Mouse (Mus musculus) erythroid progenitor cell, adult 5-6 weeks (primary cell): ENCODE measurements around the gene Slc47a1. TPM values are rescaled to one million over a fixed set of nuclear protein-coding genes. Genes with fewer than 3 reads are reported as not detected.

ENCODE experiments used
- ATAC-seq: replicated peaks from 2 replicates; pipeline ENCODE4 v1.8.0; 2016; ENCODE audit warnings: moderate number of reproducible peaks, mild to moderate bottlenecking, moderate TSS enrichment, inconsistent platforms; ENCODE audit not compliant: poor library complexity, low FRiP score, severe bottlenecking
- total RNA-seq, 2 experiments: library from RNA; stranded (forward) in 1 of 2; stranded (reverse) in 1 of 2; fragments of 150-400 nt in 1 of 2; fragments of 186-747, 209-891 nt in 1 of 2; gene quantifications; 2 replicates each; pipeline versions ENCODE4 v1.2.3 to v1.2.4; 2015 to 2017; ENCODE audit warnings: low replicate concordance in 2 of 2

The Slc47a1 gene
- total RNA-seq, 2 experiments from 2014 or later = not detected

GRCm38 (mm10) chr11:61385725-61386124, 7.6 kb upstream of the Slc47a1 start:
- no peak for ATAC-seq

DNA sequence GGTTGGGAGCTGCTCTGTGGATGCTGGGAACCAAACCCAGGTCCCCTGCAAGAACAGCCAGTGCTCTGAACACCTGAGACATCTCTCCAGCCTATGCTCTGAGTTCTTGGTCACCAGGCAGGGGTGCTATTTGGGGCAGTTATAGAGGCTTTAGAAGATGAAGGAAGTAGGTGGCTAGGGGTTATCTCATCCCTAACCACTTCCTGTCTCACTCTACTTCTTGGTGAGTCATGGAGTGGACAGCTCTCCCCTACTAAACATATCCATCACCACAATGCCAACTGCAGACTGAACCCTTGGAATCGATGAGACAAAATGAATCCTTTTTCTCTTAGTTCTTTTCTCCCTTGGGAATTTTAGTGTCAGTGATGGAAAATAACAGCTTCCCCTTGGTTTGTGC, 3.1 kb upstream of the Slc47a1 start:
- no peak for ATAC-seq

GRCm38 (mm10) chr11:61378651-61379050, 506 bp upstream of the Slc47a1 start:
- no peak for ATAC-seq

DNA sequence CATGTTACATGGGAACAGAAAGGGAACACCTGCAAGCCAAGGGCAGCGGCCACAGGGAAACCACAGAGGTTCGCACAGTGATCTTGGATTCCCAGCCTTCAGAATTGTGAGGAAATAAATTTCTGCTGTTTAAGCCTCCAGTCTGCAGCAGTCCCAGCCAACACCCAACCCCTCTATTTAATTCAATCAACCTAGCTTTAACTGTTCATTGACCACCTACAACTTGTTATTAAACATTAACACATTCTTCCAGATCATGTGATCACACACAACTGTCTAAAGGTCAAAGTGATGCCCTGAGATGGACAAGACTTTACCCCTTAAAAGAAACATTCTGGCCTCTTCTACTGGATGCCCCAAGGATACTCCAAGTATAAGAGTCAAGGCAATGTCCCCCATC, 9.5 kb downstream of the Slc47a1 start:
- ATAC-seq = no peak

DNA sequence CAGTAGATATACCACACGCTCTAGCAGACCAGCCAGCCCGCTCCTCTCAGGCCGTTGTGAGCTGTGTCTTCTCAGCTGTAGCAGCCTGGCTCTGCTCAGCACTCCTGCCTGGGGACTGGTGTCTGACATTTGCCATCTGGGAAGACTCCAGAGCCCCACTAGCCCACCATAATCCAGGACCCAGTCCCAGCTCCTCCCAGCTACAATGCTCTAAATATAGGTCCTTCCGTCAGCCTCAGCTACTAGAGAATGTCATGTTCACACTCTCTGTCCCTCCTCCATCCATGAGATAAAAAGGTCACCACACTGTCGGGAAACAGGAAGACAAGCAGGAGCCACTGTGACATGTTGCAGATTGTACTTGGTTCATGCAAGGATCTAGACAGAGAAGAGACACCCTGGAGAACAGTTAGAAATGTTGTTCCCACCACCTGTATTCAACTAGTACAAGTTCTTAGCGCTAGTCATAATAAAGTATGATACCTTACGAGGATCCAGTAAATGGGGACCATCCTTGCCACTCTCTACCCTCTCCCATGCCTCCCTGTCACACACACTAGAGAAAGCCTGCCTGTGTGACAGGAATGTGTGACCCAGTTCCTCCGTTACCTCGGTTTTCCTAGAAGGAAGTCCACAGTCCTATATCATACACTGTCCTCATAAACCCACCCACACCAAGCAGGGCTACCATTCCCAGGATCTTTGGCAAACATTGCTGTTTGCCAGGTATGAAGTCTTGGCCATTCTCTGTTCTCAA, 11.4 kb downstream of the Slc47a1 start:
- ATAC-seq = no peak

DNA sequence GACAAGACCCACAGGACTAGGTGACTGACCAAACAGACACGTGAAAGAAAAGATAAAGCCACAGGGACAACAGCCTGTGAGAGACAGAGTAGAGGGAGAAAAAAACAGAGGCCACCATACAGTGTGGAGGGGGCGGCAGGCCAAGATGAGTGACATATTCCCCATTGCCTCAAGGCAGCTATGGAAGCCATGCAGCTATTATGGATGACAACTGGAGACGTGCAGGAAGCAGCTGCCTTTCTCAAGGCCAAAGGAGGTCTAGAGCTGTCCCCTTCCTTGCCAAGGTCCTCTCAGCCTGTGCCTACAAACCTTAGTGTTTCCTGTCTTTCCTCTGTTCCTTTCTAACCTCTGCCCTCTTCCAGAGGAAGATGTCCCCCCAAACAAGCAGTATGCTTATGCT, 12.2 kb downstream of the Slc47a1 start:
- ATAC-seq = no peak

DNA sequence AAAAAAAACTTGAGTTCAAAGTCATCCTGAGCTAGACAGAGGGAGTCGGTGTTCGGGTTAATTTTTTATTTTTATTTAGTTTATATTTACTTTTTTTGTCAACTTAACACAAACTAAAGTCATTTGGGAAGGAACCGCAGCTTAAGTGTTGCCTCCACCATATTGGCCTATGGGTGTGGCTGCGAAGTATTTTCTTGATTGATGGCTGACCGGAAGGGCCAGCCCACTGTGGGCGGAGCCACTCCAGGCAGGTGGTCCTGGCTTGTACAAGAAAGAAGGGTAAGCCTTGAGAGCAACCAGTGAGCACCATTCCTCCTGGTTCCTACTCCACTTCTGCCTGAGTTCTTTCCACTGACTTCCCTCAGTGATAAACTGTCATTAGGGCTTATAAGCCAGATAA, 14.0 kb downstream of the Slc47a1 start:
- ATAC-seq = no peak

DNA sequence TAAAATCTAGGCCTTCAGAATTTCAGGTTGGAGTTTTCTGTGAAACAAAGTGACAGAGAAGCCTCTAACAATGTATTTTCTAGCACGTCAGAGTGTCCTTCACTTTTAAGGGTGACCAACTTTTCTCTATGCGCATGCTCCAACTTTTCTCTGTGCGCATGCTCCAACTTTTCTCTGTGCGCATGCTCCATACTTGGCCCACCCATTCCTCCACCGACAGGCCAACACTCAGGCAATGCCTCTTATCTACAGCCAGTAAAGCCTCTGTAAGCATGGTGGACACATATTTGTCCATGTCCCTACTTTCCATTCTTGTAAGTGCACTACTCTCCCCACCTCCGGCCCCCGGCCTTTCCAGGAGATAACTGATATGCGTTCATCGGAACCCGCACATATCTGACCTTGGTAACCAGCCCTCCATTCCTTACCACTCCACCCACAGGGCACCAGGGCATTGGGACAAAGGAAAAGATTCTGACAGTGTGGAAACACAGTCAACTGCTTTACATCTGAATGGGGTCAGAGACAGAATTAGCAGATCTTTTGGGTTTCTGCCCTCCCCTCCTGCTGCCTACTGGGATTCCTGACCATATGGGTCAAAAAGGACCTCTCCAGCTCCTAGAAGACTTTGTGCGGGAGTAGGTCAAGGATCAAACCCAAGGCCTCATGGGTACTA, 16.5 kb downstream of the Slc47a1 start:
- no peak for ATAC-seq

DNA sequence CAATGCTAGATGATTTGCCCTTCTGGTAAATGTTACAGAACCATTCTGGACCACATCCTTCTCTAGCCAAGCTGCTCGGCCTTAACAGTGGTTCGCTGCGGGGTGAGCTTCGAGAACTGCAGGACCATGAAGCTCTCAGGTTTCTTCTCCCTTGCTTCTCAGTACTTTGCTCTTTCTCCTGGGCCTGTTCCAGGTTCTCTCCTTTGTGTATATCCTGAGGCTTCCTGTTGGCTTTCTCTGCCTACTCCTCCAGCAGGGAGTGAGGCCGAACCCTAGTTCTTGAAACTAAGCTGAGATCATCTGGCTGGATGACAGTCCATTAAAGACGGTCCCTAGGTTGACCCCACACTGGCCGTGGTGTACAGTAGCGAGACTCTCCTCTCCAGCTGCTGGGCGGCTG, 21.5 kb downstream of the Slc47a1 start:
- no peak for ATAC-seq

DNA sequence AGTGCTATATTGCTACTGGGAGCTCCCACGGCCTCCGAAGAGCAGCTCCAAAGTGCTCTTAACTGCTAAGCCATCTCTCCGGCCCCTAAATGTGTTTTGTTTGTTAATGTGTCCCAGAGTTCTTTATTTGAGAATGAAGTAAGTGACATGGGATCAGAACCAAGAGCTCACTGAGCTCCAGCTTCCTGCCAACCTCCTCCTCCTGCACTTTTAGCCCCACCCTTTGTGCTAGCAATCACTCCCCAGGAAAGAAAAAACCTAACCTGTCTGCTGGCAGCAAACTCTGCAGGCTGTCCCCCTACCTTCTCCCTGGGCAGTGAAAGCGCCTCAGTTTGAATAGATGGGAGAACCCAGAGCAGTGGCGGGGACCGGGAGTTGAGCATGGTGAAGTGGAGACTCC, 22.0 kb downstream of the Slc47a1 start:
- ATAC-seq = no peak

DNA sequence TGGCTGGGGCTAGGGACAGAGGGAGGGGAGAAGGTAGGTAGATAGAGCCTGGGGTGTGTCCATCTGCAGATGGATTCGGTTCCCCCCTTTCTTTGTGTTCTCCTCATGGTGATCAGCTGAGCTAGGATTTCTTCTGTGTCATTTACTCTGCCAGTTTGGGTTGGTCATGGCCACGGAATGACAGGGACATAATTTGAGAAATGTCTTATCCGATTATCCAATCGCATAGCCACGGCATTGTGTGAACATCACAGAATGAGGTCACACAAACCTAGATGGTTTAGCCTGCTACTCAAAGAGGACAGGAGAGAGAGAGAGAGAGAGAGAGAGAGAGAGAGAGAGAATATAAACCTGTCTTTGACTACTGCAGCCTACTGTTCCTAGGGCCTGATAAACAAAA, 22.8 kb downstream of the Slc47a1 start:
- no peak for ATAC-seq

DNA sequence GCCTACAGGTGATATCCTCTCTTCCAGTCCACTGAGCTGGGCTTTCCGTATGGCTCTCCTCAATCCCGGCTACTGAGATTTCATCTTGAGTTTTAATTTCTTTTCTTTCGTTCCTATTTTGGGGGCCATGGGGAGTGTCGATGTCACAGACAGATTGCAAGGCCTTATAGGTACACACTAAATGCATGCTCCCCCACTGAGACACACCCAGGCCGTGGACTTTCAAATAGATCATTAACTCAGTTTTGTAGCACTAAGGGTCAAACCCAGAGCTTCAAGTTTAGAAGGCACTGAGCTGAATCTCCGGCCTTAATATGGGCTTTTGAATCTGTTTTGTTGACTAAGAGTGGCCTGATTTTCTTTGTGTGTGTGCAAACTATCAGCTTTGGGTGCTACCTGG, 23.8 kb downstream of the Slc47a1 start:
- ATAC-seq = no peak

- ATAC-seq = no peak
Measured at GRCm38 (mm10) chr11:61353038-61353437, 25.1 kb downstream of the Slc47a1 start.

DNA sequence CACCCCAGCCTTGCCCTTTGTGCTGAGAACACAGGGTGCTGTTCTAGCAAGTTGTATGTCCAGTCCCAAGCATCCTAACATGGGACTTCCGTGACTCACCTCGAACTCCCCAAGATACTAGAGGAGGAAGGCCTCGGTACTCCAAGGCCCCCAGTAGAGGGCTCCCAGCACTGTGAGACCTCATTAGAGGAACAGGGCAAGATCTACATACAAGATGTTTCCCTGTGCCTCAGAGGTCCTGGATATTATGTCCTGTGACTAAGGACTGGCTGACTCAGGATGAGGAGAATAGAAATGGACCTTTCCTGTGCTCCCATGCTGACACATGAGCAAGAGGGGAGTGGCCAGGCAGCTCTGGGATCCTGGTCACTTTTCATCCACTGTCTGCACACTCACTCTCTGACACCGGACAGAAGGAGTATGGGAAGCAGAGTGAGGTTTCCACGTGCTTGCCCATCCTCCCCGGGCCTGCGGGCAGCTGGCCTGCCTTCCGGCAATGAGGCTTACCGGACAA, 25.9 kb downstream of the Slc47a1 start:
- ATAC-seq = no peak

DNA sequence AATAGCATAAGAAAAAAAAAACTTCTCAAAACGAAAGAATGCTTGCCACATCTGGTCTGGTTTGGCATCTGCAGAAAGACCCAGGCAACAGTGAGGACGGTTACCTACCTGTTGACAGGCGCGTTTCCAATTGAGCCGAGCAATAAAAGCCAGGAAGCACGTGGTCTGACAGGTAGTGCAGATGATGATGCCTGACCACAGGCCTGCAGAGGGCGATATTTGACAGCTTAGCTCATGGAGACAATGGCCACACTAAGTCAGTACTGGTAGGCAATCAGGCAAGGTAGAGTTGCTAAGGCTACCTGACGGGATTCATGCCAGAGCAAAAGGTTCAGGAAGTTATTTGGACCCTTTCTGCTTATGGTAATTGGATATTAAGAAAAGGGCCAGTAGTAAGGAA, 28.8 kb downstream of the Slc47a1 start:
- no peak for ATAC-seq

GRCm38 (mm10) chr11:61346133-61346532, 32.0 kb downstream of the Slc47a1 start:
- ATAC-seq = no peak

DNA sequence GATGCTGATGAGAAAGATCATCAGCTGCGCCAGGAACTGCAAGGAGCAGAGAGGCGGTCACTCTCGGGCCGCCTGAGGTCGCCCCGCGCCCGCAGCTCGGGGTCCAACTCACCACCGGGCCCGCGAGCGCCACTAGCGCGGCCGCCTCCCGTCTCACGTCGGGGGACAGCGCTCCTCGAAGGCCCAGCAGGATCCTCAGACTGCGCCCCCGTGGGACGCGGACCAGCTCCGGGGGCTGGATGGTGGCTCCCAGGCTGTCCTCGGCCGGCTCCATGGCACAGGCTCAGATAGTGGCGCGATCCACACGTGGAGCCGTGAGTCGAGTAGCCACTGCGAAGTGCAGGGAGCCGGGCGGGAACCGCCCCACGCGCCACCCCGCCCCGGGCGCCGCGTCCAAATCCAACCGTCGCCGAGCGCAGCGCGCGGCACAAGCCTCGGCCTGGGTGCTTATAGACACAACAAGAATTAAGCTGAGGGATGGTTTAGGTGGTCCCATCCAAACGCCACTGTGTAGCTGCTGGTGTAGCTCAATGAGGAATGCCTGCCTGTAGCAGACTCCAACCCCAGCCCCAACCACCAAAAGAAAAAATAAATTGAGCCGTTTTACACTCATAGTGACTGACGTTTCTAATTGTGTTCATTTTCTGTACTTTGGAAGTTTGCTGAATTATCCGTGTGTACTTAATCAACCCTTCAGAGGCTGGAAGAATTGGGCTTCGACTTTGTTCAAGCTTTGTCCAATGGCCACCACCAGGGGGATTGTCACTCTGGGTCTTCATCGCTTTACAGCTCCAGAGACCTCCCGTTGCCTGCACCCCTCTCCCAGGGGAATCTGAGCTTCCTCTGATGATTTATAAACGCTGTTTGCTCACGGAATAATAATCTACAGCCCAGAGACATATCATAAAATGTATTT, 35.4 kb downstream of the Slc47a1 start, which contains the start of gene Slc47a2:
Gene Slc47a2 (minus strand): TSS at position 356 of the 916 bp plus-strand sequence.
- no peak for ATAC-seq

- no peak for ATAC-seq
Measured at GRCm38 (mm10) chr11:61341971-61342370, 36.2 kb downstream of the Slc47a1 start.

- ATAC-seq = no peak
Measured at GRCm38 (mm10) chr11:61341233-61341632, 36.9 kb downstream of the Slc47a1 start.

GRCm38 (mm10) chr11:61340374-61340773, 37.8 kb downstream of the Slc47a1 start:
- ATAC-seq = no peak
